In genomic region chr10:70363054-70363453, GRCm38 (mm10) we compare ENCODE assay signal across 8 mouse cellular contexts.
DNase-seq lines count a peak whose midpoint lies in the region; ATAC-seq and TF ChIP-seq lines count a peak whose summit lies in the region.

No protein-coding gene starts in this region.

- H3K9ac ChIP-seq in heart, postnatal 0 days (replicated peaks; ENCODE audit: low read depth, low read length): no peak overlapping the region
- H3K9ac ChIP-seq in heart, embryonic 12.5 days: no peak overlapping the region

- WGBS in heart, postnatal 0 days: 65% methylated on average over 4 of the region's 4 CpGs
- 71% methylated on average over 4 of the region's 4 CpGs for WGBS in heart, embryonic 10.5 days
- WGBS in small intestine, adult 2 months: 70% methylated on average over 4 of the region's 4 CpGs
- 75% methylated on average over 4 of the region's 4 CpGs for WGBS in heart, embryonic 12.5 days

- H3K27me3 ChIP-seq in heart, postnatal 0 days (ENCODE audit: control insufficient read depth, insufficient read depth, low read length): no peaks in the 10 kb centered on the region
- H3K27me3 ChIP-seq in heart, embryonic 10.5 days (ENCODE audit: insufficient read depth, poor library complexity, severe bottlenecking): no peaks in the 10 kb centered on the region
- H3K27me3 ChIP-seq in small intestine, adult 2 months (ENCODE audit: control insufficient read depth, insufficient read depth, low read length): no peaks in the 10 kb centered on the region
- H3K27me3 ChIP-seq in heart, embryonic 12.5 days (replicated peaks): no peaks in the 10 kb centered on the region

- H3K9me3 ChIP-seq in heart, postnatal 0 days (replicated peaks; ENCODE audit: control insufficient read depth, low read length): no peaks in the 10 kb centered on the region
- no peaks in the 10 kb centered on the region for H3K9me3 ChIP-seq in heart, embryonic 10.5 days
- H3K9me3 ChIP-seq in heart, embryonic 12.5 days (replicated peaks): peaks cover 5% of the 10 kb centered on the region; the same call in 1 of the 2 replicates

- TF ChIP-seq EP300 in heart, postnatal 0 days (IDR thresholded peaks at IDR 0.05; ENCODE audit: low read depth): no peak

- TF ChIP-seq CTCF in heart, postnatal 0 days (IDR thresholded peaks at IDR 0.05; ENCODE audit: low read depth): peak; percentile 44
- TF ChIP-seq CTCF in small intestine, adult 2 months (IDR thresholded peaks at IDR 0.05; ENCODE audit: extremely low read depth, insufficient read length, insufficient replicate concordance, low read depth, low read length): peak; percentile 12; the same call in 1 of the 2 replicates

- no peak overlapping the region for H3K27ac ChIP-seq in heart, postnatal 0 days (ENCODE audit: low read depth)
- no peak overlapping the region for H3K27ac ChIP-seq in heart, embryonic 10.5 days
- H3K27ac ChIP-seq in small intestine, adult 2 months (ENCODE audit: insufficient read depth, low read depth, low read length): no peak overlapping the region
- no peak overlapping the region for H3K27ac ChIP-seq in heart, embryonic 12.5 days (ENCODE audit: poor library complexity, severe bottlenecking)

- no peaks in the 10 kb centered on the region for H3K4me1 ChIP-seq in heart, postnatal 0 days (ENCODE audit: control insufficient read depth, insufficient read depth)
- no peaks in the 10 kb centered on the region for H3K4me1 ChIP-seq in heart, embryonic 10.5 days
- no peaks in the 10 kb centered on the region for H3K4me1 ChIP-seq in small intestine, adult 2 months (ENCODE audit: control insufficient read depth, insufficient read depth, insufficient read length, low read length)
- no peaks in the 10 kb centered on the region for H3K4me1 ChIP-seq in heart, embryonic 12.5 days (replicated peaks)

- no peaks in the 10 kb centered on the region for H3K36me3 ChIP-seq in heart, postnatal 0 days (replicated peaks; ENCODE audit: control insufficient read depth, insufficient read depth, low read length)
- no peaks in the 10 kb centered on the region for H3K36me3 ChIP-seq in heart, embryonic 10.5 days
- H3K36me3 ChIP-seq in small intestine, adult 2 months (ENCODE audit: control insufficient read depth, insufficient read depth, low read length): no peaks in the 10 kb centered on the region
- H3K36me3 ChIP-seq in heart, embryonic 12.5 days: no peaks in the 10 kb centered on the region

- no peak for ATAC-seq in heart, postnatal 0 days (ENCODE audit: insufficient read depth, low read depth)
- ATAC-seq in heart, embryonic 12.5 days (ENCODE audit: insufficient number of reproducible peaks, low FRiP score): no peak

- no peak overlapping the region for H3K4me3 ChIP-seq in heart, postnatal 0 days (ENCODE audit: low read depth, low read length)
- no peak overlapping the region for H3K4me3 ChIP-seq in heart, embryonic 10.5 days
- no peak overlapping the region for H3K4me3 ChIP-seq in small intestine, adult 2 months (ENCODE audit: low read depth, low read length)
- no peak overlapping the region for H3K4me3 ChIP-seq in heart, embryonic 12.5 days

- DNase-seq in heart, postnatal 0 days (ENCODE audit: low spot score): no peak
- no peak for DNase-seq in heart, embryonic 10.5 days (ENCODE audit: low spot score)
- DNase-seq in right cerebral cortex, postnatal 14 days: peak; percentile 35
- no peak for DNase-seq in right cerebral cortex, postnatal 25 days
- peak; percentile 18 to 29 for DNase-seq in cerebellum, postnatal 36 days
- no peak for DNase-seq in layer of hippocampus, adult 18-20 months (ENCODE audit: low spot score in 2 of 2)

- TF ChIP-seq POLR2A in small intestine, adult 2 months (IDR thresholded peaks at IDR 0.05; ENCODE audit: low read depth, low read length): no peak

- no peak overlapping the region for H3K4me2 ChIP-seq in heart, postnatal 0 days (ENCODE audit: low read depth, low read length)
- no peak overlapping the region for H3K4me2 ChIP-seq in heart, embryonic 12.5 days

Comparison
In these comparisons a context has a peak if more than half of its experiments do, and no peak if none do; other contexts are left out.
1. DNase-seq: peak in right cerebral cortex, postnatal 14 days (single experiment) and cerebellum, postnatal 36 days (2 of 2); none in heart, postnatal 0 days (single experiment), heart, embryonic 10.5 days (single experiment), right cerebral cortex, postnatal 25 days (single experiment) and layer of hippocampus, adult 18-20 months (0 of 2).